ENCODE assay signal across 1 mouse cellular context in the genomic region with DNA sequence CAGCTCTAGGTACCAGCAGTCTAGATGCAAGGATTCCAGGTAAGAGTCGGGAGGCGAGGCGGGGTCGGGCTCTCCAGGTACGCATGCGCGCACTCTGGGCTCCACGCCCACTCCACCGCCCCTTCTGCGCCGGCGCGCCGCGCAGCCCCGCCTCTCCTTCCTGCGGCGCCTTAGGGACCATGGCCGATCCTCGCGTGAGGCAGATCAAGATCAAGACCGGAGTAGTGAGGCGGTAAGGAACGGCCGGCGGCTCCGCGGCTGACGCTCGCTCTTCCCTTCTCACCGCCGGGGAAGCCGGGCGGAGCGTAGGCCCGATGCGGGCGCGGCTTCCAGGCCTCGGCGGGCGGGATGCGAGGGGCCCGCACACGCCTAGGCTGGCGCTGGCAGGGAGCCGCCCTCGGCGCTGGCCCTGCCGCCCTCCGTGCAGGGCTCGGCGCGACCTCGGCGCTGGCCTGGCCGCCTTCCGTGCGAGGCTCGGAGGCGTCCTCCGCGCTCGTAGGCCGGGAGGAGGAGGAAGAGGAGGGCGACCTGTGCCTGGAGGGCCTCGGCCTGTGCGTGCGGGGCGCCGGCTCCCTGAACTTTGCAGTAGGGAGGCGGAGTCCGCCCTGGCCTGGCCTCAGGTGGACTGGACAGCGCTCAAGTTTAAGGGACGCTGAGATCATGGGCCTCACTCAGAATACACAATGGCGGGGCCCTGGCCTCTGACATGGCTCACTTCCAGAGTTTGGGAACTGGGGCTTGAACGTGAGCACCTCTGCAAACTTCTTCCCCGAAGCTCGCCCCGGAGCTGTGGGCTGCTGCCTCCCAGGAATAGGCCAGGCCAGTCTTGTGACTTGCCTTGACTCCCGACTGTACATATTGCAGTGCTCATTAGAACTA.
A peak's percentile ranks its signal among the peaks of the same experiment; 100 is the strongest.
TF ChIP-seq lines count a peak whose summit lies in the region.

A gene (plus strand): TSS at position 140 of the 879 bp plus-strand sequence.

TF ChIP-seq in MEL, 35 proteins besides CTCF, POLR2A, EP300 and RAD21 (continued from another document):
- TF ChIP-seq POLR2AphosphoS5 (IDR thresholded peaks at IDR 0.05; ENCODE audit: borderline replicate concordance, low read depth, low read length) (no peak), E2F4 (IDR thresholded peaks at IDR 0.05; ENCODE audit: borderline replicate concordance, low read depth, low read length) (no peak), RCOR1 (IDR thresholded peaks at IDR 0.05; ENCODE audit: low read depth, low read length) (no peak), NELFE (IDR thresholded peaks at IDR 0.05; ENCODE audit: low read depth, low read length) (peak; percentile 85), MEF2A (IDR thresholded peaks at IDR 0.05; ENCODE audit: extremely low read depth, insufficient replicate concordance, low read depth, low read length, poor library complexity, severe bottlenecking) (no peak), ZNF384 (IDR thresholded peaks at IDR 0.05; ENCODE audit: low read depth, low read length) (no peak), TCF12 (IDR thresholded peaks at IDR 0.05; ENCODE audit: low read depth, low read length) (peak; percentile 62)
